Mouse (Mus musculus) skeletal muscle tissue, postnatal 0 days (tissue): ENCODE results near the gene Mapkbp1. TPM values are rescaled to one million over a fixed set of nuclear protein-coding genes. Genes with fewer than 3 reads are reported as not detected.

ENCODE experiments used
- microRNA-seq, 2 experiments: library from miRNA; unstranded; fragments of <30 nt; microRNA quantifications; one replicate each; pipeline ENCODE4; 2016
- polyA plus RNA-seq: library from polyadenylated mRNA; unstranded; fragments of >200 nt; fragmentation: Nextera tagmentation; extraction: Ambion mirVana; gene quantifications from 2 replicates; pipeline ENCODE4 v1.2.1, GENCODE M21; 2015

Mapkbp1 gene
- polyA plus RNA-seq: 1.2 and 1.5 TPM in 2 replicates

GRCm38 (mm10) chr2:119972537-119972879, at the start of gene Mapkbp1:
Gene Mapkbp1 (plus strand): TSS chr2:119972699.

GRCm38 (mm10) chr2:120026984-120027949, 54.8 kb downstream of the Mapkbp1 start, which contains the start of the genes Jmjd7 and Gm28042:
Gene Jmjd7 (plus strand): TSS chr2:120027483.
Gene Gm28042 (plus strand): TSS chr2:120027493.

GRCm38 (mm10) chr2:120032726-120033467, 60.4 kb downstream of the Mapkbp1 start, which contains the start of gene Pla2g4b:
Gene Pla2g4b (plus strand): TSS chr2:120033417.

Small RNA genes within 50 kb of the gene (microRNA-seq; reads per million reads assigned to microRNA genes)
- gene Mir7665: 0 reads per million in 2 experiments

Other genes with a start within 250 kb of the Mapkbp1 start
- 0.26 and 0.71 TPM in 2 replicates for gene Itpka, start 230.4 kb upstream of the Mapkbp1 start, polyA plus RNA-seq
- gene Ltk, start 212.3 kb upstream of the Mapkbp1 start, polyA plus RNA-seq: not detected in 2 replicates
- 9.7 and 9.9 TPM in 2 replicates for gene Rpap1, start 185.2 kb upstream of the Mapkbp1 start, polyA plus RNA-seq
- gene Tyro3, start 175.0 kb upstream of the Mapkbp1 start, polyA plus RNA-seq: 2.9 and 3.2 TPM in 2 replicates
- 13.0 and 13.9 TPM in 2 replicates for gene Mga, start 75.5 kb upstream of the Mapkbp1 start, polyA plus RNA-seq
- 12.0 and 12.1 TPM in 2 replicates for gene Jmjd7, start 54.8 kb downstream of the Mapkbp1 start, polyA plus RNA-seq
- 1.8 and 2.8 TPM in 2 replicates for gene Gm28042, start 54.8 kb downstream of the Mapkbp1 start, polyA plus RNA-seq
- 0.19 and 0.38 TPM in 2 replicates for gene Pla2g4b, start 60.7 kb downstream of the Mapkbp1 start, polyA plus RNA-seq
- gene Ehd4, start 181.9 kb downstream of the Mapkbp1 start, polyA plus RNA-seq: 232 and 273 TPM in 2 replicates